Mouse (Mus musculus) bone marrow macrophage, adult 2 months (primary cell): ENCODE data around the gene Hsdl1.

Experiments used
- CTCF ChIP-seq: IDR thresholded peaks from 2 replicates; pipeline ENCODE4 v1.5.1; 2012; ENCODE audit warnings: low read depth, mild to moderate bottlenecking, low read length, moderate library complexity
- POLR2A ChIP-seq: IDR thresholded peaks from 2 replicates; pipeline ENCODE4 v1.6.1; 2012; ENCODE audit warnings: mild to moderate bottlenecking, low read depth, low read length, borderline replicate concordance

DNA sequence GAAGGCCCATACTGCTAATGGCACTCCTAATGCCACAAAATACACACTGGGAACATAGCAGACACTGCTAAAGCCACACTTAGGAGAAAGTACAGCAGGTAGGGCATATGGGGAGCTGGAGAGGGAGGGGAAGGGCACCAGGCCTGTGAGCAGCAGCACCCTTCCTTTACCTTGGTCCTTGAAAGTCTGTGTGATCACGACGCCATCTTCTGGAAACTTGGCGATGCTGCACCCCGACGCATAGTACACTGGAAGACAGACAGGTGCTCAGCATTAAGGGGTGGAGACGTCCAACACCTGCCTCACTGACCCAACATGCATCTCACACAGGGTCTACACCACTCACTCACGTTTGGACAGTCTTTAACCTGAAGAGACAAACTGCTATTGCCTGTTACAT lies 54.9 kb downstream of the Hsdl1 start:
- TF ChIP-seq CTCF (no peak), POLR2A (no peak)
